Mouse (Mus musculus): ENCODE results near the gene Sf1.
A peak's percentile ranks its signal among the peaks of the same experiment; 100 is the strongest.

Gene Sf1

DNA sequence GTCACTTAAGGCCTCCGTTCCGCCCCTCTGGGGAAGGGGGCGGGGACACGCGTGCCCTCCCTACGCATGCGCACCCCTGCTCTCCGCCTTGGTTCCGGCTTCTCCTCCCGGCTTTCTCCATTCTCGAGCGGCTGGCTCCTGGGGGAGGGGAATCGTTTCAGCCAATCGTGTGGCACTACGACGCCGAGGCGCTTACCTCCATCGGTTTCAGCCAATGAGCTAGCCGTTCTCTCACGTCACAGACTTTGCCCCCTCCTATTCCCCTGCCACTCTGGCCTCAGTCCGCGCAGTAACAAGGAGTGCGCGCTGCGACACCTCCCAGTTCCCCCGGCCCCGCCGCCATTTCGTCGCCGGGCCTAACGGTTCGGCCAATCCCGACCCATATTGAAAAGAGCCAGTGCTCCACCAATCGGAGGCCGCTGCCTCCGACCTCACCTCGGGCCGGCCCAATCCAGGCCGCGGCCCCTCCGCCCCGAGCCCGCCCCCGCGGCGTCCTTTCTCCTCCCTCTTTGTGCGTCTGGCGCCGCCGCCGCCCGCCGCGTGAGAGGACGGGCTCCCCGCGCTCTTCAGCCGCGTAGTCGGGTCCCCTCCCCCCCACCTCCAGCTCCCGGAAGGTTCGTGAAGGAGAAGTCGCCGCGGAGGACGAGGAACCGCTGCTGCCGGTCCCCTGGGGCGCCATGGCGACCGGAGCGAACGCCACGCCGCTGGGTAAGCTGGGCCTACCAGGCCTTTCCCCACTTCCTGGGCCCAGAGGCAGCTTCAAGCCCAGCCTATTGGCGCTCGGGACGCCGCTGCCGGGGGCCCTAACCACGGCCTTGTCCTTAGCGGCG, at the start of gene Sf1:
Gene Sf1 (plus strand): TSS at position 280 of the 830 bp plus-strand sequence.
- DNase-seq, result peak; percentile 99 to 100

DNA sequence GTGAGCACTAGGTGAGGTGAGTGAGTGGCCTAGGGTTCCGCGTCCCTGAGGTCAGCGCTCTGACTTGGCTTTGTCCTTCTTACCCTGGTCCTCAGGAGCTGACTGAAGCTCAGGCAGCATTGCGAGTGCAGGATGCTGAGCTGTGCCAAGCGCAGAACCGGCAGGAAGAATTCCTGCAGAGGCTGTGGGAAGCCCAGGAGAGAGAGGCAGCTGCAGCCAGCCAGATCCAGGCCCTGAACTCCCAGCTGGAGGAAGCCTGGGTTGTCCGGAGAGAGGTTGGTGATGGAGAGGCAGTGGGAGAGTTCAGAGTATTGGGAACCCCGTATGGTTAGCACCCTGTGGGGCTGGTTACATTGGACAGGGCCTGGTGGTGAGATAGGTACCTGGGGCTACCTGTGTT, 49.7 kb upstream of the Sf1 start:
- no peak for DNase-seq

DNA sequence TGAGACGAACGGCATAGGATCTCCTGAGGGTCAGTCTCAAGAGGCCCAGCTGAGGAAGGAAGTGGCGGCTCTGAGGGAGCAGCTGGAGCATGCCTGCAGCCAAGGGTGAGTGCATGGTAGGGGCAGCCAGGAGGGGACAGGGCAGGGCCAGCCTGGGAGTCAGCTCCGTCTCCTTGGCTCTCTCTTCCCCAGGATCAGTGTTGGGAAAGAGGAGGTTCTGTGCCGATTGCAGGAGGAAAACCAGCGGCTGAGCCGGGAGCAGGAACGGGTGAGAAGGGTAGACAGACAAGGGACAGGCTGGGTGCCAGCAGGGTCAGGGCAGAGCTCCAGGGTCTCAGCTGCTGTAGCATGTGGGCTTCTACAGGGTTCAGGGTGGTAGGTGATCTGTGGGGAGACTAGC, 49.0 kb upstream of the Sf1 start:
- DNase-seq, result no peak

DNA sequence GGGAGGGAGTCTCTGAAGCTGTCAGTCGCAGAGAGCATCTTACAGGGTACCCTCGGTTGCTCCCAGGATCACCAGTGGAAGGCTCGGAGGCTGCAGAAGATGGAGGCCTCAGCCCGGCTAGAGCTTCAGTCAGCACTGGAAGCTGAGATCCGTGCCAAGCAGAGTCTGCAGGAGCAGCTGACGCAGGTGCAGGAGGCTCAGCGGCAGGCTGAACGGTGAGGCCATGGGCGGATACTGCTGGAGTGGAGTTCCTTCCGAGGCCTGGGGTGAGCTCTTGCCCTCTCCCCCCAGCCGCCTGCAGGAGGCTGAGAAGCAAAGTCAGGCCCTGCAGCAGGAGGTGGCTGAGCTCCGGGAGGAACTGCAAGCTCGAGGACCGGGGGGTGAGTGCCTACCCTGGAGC, 47.9 kb upstream of the Sf1 start:
- no peak for DNase-seq

DNA sequence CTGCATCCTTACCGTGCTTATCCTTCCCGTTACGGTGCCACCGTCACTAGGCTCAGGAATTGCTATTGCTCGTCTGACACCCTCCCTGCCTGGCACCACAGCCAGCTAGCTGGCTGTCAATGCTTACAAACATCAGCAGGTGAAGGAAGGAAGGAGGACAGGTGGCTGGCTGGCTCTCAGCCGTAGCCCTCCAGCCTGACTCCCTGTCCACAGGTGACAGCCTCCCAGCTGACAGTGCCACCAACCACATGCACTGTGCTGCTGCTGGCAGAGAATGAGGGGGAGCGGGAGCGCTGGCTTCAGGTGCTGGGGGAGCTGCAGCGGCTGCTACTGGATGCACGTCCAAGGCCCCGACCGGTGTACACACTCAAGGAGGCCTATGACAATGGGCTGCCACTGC, 45.3 kb upstream of the Sf1 start:
- DNase-seq, result no peak

DNA sequence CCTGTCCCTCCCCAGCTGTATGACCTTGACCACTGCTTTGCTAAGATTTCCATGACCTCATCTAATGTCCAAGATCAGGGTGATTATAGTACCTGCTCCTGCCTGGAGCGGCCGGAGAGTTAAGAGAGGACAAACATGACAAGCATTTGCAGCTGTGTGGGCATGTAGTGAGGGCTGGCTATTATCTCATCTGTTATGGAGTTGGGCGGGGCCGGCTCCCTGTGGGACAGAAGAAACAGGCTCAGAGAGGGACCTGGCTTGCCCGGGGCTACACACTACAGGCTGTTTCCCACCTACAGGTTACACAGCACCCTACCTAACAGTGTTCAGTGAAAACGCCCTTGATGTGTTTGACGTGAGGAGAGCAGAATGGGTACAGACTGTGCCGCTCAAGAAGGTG, 42.1 kb upstream of the Sf1 start:
- no peak for DNase-seq

DNA sequence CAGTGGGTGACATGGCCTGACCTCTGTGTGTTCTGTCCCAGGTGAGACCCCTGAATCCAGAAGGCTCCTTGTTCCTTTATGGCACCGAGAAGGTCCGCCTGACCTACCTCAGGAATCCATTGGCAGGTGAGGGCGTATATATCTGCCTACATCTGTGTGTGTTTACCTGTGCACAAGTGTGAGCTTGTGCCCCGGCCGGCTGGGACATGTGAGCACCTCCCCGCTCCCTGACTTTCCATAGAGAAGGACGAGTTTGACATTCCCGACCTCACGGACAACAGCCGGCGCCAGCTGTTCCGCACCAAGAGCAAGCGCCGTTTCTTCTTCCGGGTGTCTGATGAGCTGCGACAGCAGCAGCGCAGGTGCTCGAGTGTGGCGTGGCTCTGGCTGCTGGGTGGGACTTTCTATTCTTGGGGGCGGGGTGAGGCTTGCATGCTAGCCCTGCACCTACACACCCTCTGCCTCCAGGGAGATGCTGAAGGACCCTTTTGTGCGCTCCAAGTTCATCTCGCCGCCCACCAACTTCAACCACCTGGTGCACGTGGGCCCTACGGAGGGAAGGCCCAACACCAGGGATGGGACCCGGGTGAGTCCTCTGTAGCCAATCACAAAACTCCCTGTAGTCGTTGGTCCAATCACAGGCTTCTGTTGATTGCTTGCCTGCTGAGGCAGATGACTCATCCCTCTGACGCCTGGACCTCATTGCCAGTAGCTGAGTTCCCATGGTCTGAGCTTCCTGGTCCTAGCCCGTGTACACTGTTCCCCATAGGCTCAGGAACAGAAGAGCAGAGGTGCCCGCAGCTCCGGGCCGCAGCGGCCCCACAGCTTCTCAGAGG, 41.5 kb upstream of the Sf1 start:
- DNase-seq, result no peak

DNA sequence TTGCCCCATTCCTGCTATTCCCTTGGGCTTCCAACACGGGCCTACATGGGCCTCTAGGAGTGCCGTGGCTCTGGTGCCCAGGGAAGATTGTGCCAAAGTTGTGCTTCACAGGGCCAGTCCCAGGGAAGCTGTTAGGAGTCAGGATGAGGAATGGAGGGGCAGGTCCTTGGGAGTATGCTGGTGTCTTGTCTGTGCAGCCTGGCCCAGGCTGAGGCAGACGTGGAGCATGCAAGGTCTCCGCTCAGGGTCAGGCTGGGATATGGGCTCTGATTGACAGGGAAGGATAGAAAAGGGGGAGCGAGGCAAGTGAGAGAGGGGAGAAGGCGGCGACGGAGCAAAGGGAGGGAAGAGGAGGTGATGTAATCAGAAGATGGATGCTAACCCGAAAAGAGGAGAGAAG, 38.7 kb upstream of the Sf1 start:
- DNase-seq, result no peak

DNA sequence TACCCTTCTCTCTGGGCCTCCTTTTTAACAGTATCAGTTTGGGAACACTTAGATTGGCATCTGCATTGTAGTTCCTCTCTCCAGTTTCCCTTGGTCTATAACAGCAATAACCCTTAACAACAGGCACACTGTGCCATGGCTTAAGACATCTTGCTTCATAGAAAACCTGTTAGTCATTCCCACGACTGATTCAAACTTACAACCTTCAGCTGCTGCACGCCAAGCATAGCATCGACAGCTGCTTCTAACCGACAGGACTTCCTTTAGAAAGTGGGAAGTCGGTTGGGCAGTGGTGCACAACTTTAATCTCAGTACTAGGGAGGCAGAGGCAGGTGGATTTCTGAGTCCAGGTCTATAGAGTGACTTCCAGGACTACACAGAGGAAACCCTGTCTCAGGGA, 32.3 kb upstream of the Sf1 start:
- DNase-seq, result no peak

DNA sequence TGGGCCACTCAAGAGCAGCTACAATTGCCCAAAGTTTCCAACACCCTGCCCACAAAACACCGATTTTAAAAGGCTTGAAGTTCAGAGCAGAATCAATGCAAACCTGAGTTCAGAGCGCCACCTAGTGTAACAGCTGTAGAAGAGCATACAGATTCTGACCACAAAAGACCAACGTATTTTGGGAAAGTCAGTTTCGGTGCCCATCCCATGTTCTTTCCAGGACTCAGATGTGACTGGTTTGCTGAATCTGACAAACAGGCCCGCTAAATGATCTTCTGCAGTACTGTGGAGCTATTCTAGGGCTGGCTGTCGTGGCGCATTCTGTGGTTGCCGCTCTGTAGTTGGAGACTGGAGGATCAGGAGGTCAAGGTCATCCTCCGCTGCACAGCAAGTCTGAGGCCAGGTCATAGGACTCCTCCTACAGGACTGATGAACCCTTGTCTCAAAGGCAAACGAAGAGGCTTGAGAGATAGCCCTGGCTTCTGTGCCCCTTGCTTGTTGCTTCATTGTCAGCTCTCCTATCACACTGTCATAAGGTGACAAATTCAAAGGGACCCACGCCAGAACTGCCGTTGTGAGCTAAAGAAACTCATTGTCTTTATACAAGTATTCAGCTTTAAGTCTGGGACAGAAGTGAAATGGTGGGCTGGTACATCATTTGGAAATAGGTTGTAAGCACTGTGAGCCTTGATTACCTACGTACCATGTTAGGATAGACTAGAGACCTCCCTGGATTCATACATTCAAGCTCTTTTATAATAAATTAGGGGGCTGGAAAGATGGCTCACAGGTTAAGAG, 31.6 kb upstream of the Sf1 start:
- peak; percentile 49 to 71 for DNase-seq

DNA sequence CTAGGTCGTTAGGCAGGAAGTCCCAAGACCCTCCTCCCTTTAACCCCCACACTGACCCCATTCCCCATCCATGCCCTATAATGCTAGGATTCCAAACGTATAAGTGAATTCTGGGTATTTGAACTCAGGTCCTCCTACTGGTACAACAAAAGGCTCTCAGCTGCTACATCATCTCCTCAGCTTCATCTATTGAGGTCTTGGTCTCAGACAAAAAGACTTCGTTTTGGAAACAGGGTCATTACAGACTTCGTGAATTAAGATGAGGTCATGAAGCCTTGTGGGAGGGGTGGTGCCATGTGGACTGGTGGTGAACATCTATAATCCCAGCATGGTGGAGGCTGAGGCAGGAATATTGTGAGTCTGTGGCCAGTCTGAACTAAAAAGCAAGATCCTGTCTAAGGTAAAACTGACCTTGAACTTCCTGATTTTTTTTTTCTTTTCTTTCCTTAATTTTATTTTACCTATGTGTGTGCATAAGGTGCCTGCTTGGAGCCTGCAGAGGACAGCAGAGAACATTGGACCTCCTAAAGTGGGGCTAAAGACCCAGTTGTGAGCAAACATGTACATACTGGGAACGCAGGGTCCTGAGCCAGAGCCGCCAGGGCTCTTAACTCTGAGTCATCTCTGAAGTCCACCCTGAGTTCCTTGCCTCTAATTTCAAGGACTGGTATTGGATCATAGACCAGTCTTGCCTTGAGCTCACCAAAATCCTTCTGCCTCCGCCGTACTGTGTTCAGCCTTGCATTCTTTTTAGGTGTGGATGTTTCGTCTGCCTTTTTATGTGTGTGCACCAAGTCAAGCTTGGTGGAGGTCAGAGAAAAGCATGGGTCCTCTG, 29.5 kb upstream of the Sf1 start:
- no peak for DNase-seq

DNA sequence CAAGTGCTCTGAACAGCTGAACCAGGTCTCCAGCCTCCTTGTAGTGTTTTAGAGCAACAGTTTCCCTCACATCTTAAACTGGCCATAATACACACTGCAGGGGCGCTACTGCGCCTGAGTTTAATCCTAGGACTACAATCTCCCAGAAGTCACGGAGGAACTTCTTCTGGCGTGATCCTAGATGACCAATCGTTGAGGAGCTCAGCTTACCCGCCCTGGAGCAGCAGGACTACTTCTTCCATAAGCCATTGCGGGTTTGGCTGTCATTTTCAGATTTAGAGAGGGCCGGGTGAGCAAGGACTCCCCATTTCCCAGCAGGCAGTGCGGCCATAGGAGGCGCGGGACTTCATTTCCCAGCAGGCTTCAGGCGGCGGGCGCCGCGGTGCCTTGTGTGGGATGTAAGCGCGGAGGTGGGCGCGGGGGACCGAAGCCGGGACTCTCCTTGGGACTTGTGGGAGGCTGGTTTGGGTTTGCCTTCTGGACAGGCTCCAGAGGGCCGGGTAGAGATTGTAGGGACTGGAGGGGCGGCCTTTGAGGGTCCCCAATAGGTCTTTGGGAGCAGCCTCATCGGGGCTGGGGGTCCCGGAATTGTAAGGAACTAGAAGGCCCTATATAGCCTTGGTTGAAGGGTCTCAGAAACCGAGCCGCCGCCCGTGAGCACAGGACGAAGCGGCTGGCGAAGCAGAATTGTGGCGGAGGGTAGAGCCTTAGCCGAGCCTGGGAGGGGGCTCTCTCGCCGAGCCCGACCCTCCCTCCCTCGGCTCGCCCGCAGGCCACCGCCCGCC, 28.6 kb upstream of the Sf1 start, which contains the start of gene Men1:
Gene Men1 (plus strand): TSS at position 307 of the 785 bp plus-strand sequence.
- peak; percentile 95 to 98 for DNase-seq

DNA sequence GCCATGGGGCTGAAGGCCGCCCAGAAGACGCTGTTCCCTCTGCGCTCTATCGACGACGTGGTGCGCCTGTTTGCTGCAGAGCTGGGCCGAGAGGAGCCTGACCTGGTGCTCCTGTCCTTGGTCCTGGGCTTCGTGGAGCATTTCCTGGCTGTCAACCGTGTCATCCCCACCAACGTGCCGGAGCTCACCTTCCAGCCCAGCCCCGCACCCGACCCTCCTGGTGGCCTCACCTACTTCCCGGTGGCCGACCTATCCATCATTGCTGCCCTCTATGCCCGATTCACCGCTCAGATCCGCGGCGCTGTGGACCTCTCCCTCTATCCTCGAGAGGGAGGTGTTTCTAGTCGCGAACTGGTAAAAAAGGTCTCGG, 28.0 kb upstream of the Sf1 start:
- peak in 1 of 2 experiments; percentile 56 for DNase-seq

DNA sequence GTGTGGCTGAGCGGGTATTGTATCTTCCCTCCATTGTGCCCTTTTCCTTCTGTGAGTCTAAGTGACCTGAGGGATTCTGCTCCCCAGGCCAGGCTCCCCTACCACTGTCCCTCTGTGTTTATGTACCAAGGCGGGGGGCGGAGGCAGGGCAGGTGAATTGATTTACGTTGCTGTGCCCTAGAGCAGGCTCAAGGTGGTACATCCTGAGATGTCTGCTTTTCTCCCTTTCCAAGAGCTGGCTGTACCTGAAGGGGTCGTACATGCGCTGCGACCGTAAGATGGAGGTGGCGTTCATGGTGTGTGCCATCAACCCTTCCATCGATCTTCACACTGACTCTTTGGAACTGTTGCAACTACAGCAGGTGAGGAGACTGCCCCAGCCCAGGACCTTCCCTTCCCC, 26.6 kb upstream of the Sf1 start:
- no peak for DNase-seq

DNA sequence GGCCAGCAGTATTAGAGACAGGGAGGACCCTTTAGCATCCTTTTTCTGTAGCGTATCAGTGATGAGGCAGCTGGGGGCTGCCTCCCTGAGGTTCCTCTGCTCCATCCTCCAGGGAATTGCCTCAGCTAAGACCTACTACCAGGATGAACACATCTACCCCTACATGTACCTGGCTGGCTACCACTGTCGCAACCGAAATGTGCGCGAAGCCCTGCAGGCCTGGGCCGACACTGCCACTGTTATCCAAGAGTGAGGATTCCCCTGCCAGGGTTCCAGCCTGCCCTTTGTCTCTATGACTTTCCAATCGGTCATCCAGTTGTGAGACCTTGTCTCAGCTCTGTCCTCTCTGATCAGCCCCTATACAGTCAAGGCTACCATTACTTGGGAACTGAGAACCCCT, 25.3 kb upstream of the Sf1 start:
- no peak for DNase-seq

DNA sequence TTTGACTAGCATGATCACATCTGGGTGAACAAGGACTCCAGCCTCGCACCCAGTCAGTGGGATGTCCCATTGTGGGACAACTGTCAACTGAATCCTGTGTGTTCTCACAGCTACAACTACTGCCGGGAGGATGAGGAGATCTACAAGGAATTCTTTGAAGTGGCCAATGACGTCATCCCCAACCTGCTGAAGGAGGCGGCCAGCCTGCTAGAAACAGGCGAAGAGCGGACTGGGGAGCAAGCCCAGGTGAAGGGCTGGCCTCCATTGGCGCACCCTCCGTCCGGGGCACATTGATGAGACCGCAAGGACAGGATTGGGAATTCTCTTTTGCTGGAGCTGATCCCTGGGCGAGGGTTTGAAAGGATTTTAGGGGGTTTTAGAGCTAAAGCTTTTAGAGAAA, 24.8 kb upstream of the Sf1 start:
- DNase-seq, result no peak

DNA sequence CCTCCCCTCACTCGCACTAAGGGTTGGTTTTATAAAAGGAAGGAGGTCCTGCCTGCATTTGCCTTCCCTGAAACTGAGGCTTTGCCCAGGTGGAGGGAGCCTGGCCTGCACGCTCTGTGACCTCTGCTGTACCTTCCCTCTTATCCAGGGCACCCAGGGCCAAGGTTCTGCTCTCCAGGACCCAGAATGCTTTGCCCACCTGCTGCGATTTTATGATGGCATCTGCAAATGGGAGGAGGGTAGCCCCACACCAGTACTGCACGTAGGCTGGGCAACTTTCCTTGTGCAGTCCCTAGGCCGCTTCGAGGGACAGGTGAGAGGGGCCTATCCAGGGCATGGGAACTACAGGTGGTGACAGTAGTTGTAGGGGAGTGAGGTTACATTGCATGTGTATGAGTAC, 24.3 kb upstream of the Sf1 start:
- no peak for DNase-seq

DNA sequence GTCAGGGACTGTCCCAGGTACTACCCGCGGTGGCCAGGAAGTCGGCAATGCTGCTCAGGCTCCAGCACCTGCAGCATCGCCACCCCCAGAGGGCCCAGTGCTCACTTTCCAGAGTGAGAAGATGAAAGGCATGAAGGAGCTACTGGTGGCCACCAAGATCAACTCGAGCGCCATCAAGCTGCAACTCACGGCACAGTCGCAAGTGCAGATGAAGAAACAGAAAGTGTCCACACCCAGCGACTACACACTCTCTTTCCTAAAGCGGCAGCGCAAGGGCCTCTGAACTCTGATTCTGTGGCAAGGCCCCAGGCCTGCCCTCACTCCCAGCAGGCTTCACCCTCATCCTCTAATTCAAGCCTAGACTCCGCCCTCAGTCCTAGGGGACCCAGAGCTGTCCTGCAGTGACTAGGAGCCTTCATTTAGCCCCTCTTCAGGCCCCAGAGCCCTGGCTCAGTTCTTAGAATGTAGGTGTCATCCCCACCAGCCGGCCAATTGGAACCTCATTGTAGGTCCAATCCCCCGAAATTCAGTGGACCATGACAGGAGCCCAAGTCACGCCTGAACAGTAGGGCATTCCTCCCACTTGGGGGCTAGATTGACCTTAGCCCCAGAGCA, 23.5 kb upstream of the Sf1 start:
- peak; percentile 82 to 87 for DNase-seq

DNA sequence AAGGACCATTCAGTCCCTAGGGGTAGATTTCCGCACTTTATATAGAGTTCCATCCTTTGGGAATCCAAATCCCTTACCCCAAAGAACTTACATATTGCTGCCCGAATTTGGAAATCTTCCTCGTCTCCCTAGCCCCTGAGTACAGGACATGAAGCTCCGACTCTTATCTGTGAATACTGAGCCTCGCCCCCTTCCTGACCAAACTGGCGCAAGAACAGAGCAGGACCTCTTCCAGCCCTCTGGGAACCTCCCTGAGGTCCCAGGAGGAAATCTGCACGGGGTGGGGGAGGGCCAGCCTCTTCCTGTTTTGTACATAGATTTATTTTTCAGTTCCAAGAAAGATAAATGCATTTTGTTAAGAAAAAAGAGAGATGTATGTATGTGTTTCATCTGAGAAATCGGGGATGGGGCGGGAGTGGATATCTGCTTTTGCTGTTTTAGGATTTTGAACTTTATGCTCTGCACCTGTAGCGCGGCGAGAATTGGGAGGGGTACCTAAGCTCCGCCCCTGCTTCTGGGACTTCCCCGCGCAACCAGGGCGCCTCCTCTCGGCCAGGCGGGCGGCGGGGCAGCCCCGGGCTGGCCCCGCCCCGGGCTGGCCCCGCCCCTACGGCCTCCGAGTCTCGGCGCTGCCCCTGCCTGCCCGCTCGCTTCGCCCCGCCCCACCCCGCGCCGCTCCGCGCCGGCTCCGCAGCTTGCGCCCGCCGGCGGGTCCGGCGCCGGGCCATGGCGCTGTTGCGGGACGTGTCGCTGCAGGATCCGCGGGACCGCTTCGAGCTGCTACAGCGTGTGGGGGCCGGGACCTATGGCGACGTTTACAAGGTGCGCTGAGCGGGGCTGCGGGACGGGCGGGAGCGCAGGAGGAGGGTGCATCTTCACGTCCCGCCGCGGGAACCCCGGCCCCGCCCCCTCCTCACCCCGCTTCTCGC, 22.7 kb upstream of the Sf1 start, which contains the start of gene Map4k2:
Gene Map4k2 (plus strand): TSS at position 612 of the 929 bp plus-strand sequence.
- peak; percentile 91 to 97 for DNase-seq

All from kidney, postnatal 36 days (tissue).